Mouse (Mus musculus) adrenal gland, postnatal 25 days (tissue): ENCODE measurements at regions not wholly inside any gene's neighbourhood (a gene's known extent, or its start where the extent isn't known, plus 50 kb on each side); places are given as distances from the start of the nearest gene placed in this dataset.
A peak's percentile ranks its signal among the peaks of the same experiment; 100 is the strongest.

Experiments
- DNase-seq: peaks from one replicate; pipeline ENCODE4 v3.0.0; 2021; ENCODE audit warnings: mixed read lengths

- no peak for DNase-seq
Observed at GRCm38 (mm10) chr14:72850884-72851283, 141.1 kb upstream of the Fndc3a start.

- DNase-seq: no peak
Observed at GRCm38 (mm10) chr14:72848271-72848955, 138.6 kb upstream of the Fndc3a start.

DNA sequence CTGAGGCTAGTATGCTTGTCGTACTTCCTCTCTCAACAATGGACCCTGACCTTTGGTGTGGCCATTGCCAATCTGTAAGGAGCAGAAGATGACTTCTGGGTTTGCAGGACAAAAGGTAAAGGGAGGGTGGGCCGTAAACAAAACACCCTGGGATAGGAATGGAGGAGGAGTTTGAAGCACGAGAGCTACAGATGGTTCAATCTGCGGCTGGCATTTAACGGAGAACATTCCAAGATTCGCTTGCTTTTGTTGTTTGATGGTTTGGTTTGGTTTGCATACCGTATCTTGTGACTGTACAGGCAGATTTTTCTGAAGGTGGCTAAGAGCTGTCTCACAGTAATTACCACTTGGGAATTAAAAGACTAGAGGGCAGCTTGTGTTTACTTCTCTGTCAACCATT, 137.7 kb upstream of the Fndc3a start:
- DNase-seq: no peak

- no peak for DNase-seq
Observed at GRCm38 (mm10) chr14:72845621-72846440, 136.0 kb upstream of the Fndc3a start.

- DNase-seq: no peak
Observed at GRCm38 (mm10) chr14:72844753-72845369, 135.1 kb upstream of the Fndc3a start.

GRCm38 (mm10) chr14:72841753-72842152, 131.9 kb upstream of the Fndc3a start:
- DNase-seq: no peak

- no peak for DNase-seq
Observed at GRCm38 (mm10) chr14:72835158-72835557, 125.4 kb upstream of the Fndc3a start.

- no peak for DNase-seq
Observed at GRCm38 (mm10) chr14:72829261-72829660, 119.5 kb upstream of the Fndc3a start.

- no peak for DNase-seq
Observed at GRCm38 (mm10) chr14:72825549-72825948, 115.7 kb upstream of the Fndc3a start.

- DNase-seq: no peak
Observed at GRCm38 (mm10) chr14:72822231-72822615, 112.4 kb upstream of the Fndc3a start.

GRCm38 (mm10) chr14:72821517-72822230, 111.9 kb upstream of the Fndc3a start:
- DNase-seq: no peak

- DNase-seq: no peak
Observed at GRCm38 (mm10) chr14:72819037-72819436, 109.2 kb upstream of the Fndc3a start.

- DNase-seq: no peak
Observed at GRCm38 (mm10) chr14:72817764-72818163, 108.0 kb upstream of the Fndc3a start.

DNA sequence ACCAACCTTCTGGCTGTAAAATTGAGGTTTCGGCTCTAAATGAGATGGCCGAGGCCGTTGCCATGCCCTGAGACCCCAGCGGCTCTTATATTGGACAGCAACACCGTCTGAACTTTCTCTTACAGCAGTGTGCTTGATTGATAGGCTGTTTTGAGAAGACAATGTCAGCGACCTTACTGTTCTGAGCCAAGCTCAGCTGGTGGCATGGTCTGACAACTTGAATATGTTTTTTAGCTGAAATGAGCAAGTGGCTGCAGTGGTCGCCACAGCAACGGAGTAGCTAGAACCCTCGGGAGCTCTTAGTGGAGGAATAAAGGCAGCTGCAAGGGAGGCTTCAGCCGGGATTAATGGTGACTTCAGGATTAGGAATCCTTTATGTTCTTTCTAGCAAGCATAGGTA, 107.0 kb upstream of the Fndc3a start:
- no peak for DNase-seq

GRCm38 (mm10) chr14:72809138-72809537, 99.3 kb upstream of the Fndc3a start:
- DNase-seq: no peak

DNA sequence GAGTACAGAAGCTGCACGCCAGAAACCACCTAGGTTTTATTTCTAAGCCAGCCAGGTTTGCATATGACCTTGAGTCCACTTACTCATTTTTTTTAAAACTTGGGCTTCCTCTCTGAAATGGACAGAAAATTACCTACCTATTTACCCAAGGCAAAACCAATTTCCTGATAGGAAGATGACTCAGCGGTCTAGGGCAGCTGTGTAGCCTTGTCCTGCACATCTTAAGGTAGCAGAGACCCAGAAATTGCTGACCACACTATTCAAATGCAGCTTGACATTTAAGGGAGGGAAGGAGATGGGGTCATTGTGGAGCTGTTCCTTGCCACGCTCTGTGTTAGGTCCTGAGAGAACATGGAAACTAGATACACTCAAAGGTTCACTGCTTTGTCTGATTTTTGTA, 98.1 kb upstream of the Fndc3a start:
- DNase-seq: no peak

DNA sequence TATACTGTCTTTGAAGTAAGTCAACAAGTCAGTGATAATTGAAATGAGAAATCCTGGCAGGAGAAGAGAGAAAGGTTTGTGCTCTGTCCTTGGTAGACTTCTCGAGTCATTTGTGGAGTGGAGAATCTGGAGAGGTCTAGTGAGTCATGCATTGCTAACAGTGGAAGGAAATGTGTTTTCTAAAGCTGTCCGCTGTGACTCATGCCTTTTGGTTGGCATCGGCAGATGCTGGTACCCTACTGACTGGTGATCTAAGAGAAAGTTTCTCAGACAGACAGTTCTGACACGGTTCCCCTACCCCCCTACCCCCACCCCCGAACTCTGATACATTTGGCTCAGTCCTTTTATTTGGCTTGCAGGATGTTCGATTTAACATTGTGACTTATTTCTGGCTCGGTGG, 97.5 kb upstream of the Fndc3a start:
- peak; percentile 39 for DNase-seq

DNA sequence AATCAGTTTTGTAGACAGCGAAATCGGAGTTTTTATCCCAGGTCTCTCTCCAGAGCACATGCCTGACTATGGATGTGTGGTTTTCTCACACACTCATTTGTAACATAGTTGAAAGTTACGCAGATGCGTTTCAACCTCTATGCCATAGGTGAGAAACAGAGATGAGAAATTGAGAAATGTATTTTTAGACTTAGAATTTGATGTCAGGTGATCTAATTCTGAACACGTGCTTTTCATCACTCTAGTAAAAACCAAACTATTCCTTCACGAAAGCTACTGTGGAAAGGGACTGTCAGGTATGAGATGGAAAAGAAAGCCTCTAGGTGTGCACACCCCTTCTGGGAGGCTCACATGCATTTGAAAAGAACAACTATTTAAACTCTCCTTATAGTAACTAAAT, 96.8 kb upstream of the Fndc3a start:
- DNase-seq: no peak

DNA sequence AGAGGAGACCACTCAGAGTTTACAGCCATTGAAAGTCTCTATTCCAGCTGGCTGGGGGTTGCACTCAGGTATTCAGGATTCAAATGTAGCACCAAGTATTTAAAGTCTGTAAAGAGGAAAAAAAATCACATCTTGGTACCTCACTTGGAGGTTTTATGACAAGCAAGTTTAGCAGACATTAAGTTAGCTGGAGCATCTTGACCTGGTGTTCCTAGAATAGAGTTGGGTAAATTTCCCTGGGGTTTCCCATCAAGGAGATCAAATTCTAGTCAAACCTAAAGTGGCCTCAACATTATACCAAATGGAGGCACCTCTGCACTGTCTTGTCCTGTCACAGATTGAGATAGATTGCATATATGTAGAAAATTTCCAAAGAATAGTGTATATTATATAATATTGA, 93.8 kb upstream of the Fndc3a start:
- DNase-seq: no peak

DNA sequence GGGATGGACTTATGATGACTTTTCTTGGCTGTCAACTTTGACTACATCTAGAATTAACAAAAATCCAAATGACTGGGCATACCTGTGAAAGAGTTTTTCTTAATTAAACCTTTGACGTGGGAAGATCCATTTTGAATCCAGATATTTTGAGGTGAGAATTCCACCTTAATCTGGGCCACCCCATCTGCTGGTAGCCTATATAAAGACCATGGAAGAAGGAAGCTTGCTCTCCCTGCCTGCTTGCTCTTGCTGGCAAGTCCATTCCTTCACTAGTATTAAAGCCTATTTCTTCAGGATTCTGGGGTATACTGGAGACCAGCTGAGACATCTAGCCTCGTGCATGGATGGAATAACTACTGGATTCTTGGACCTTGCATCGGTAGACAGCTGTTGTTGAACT, 80.9 kb upstream of the Fndc3a start:
- DNase-seq: no peak

DNA sequence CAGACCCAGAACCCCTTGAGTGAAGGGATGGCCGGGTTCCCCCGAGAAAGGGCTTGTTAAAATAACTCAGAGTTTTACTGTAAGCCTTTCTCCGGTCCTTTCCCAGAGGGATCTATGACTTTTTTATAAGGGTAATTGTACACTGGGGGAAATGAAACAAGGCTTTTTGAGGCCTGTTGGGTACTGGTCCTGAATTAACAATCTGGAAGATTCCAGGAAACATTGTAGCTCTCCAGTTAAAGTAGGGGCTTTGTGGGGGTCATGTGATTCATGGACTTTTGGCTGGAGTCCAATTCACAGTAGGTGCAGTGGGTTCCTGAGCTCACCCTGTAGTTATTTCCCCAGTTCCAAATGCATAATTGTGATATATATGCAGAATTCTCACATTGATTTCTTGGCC, 77.1 kb upstream of the Fndc3a start:
- DNase-seq: no peak

GRCm38 (mm10) chr14:72783248-72783647, 73.4 kb upstream of the Fndc3a start:
- no peak for DNase-seq

GRCm38 (mm10) chr14:72779446-72779845, 69.6 kb upstream of the Fndc3a start:
- DNase-seq: no peak
